Mouse (Mus musculus) cerebellum, adult 2 months (tissue): Measurements from ENCODE around the gene Hk2.

Source experiments
- CTCF ChIP-seq: fragments of 200-500 bp; IDR thresholded peaks from 2 replicates; pipeline ENCODE4 v1.5.1; 2011; ENCODE audit warnings: low read depth, mild to moderate bottlenecking, control low read depth, low read length, moderate library complexity, borderline replicate concordance; ENCODE audit not compliant: insufficient read depth
- POLR2A ChIP-seq: fragments of 200-500 bp; IDR thresholded peaks from 2 replicates; pipeline ENCODE4 v1.6.1; 2011; ENCODE audit warnings: low read length, control low read depth, borderline replicate concordance; ENCODE audit not compliant: insufficient read depth

DNA sequence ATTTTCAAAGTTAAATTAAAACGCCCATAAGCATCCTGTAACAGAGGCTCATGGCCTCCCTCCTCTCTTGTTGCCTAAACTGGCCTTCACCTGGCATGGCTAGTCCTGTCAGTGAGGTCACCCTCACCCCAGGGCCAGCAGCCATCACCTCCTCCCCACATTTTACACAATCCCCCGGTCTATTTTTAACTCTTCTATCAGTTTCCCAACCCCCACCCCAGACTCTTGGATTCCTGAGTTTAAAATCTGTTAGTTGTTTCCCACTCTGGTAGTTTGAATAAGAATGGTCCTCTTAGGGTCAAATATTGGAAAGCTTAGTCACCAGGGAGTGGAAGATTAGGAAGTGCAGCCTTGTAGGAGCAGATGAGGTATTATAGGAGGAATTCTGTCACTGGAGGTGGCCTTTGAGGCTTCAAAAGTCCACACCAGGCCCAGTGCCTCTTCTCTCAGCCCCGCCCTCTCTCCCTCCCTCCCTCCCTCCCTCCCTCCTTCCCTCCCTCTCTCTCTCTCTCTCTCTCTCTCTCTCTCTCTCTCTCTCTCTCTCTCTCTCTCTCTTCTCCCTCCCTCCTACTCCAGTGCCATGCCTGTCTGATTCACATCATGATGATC is 13.4 kb downstream of the Hk2 start:
- TF ChIP-seq CTCF = no peak
- TF ChIP-seq POLR2A = no peak
